Mouse (Mus musculus) heart, embryonic 12.5 days (tissue): Measurements from ENCODE around the gene Nop58. TPM values are rescaled to one million over a fixed set of nuclear protein-coding genes. Genes with fewer than 3 reads are reported as not detected.
"Not testable (repeated sequence)": the region's sequence is repeated elsewhere in the genome, so short reads cannot be mapped to it uniquely, and the experiment has no call there.

Source experiments
- ATAC-seq: fragments of 200-750 bp; cut with Nextera tagmentation; 2 replicates; pipeline ENCODE4 v1.8.0; 2017; ENCODE audit warnings: moderate TSS enrichment, moderate library complexity; ENCODE audit not compliant: insufficient number of reproducible peaks, low FRiP score
- H3K27ac ChIP-seq: fragments of 300-500 bp; sonication (generic); 2 replicates; pipeline ENCODE4 v1.5.1; 2016; ENCODE audit warnings: mild to moderate bottlenecking, moderate library complexity; ENCODE audit not compliant: poor library complexity, severe bottlenecking
- H3K27me3 ChIP-seq: fragments of 300-500 bp; sonication (generic); replicated peaks from 2 replicates; pipeline ENCODE4 v1.6.1; 2016; ENCODE audit warnings: mild to moderate bottlenecking, moderate library complexity
- H3K36me3 ChIP-seq: fragments of 300-500 bp; sonication (generic); 2 replicates; pipeline ENCODE4 v1.6.1; 2016; ENCODE audit warnings: mild to moderate bottlenecking, moderate library complexity
- H3K4me1 ChIP-seq: fragments of 300-500 bp; sonication (generic); replicated peaks from 2 replicates; pipeline ENCODE4 v1.6.1; 2016; ENCODE audit warnings: mild to moderate bottlenecking
- H3K4me2 ChIP-seq: fragments of 300-500 bp; sonication (generic); 2 replicates; pipeline ENCODE4 v1.6.1; 2016; ENCODE audit warnings: mild to moderate bottlenecking, moderate library complexity
- H3K4me3 ChIP-seq: fragments of 300-500 bp; sonication (generic); 2 replicates; pipeline ENCODE4 v1.5.1; 2016; ENCODE audit warnings: mild to moderate bottlenecking
- H3K9ac ChIP-seq: fragments of 300-500 bp; sonication (generic); 2 replicates; pipeline ENCODE4 v1.6.1; 2016; ENCODE audit warnings: mild to moderate bottlenecking, moderate library complexity
- H3K9me3 ChIP-seq: fragments of 300-500 bp; sonication (generic); replicated peaks from 2 replicates; pipeline ENCODE4 v1.6.1; 2016; ENCODE audit warnings: mild to moderate bottlenecking, moderate library complexity
- WGBS: fragments of 180-500 bp; shearing (Covaris S2); methylation state at CpG from one replicate; pipeline ENCODE4 v1.1.7; 2016; 5-methylcytosine and 5-hydroxymethylcytosine counted together
- polyA plus RNA-seq: library from polyadenylated mRNA; unstranded; fragments of >200 nt; fragmentation: Nextera tagmentation; extraction: Ambion mirVana; gene quantifications from 2 replicates; pipeline ENCODE4 v1.2.1, GENCODE M21; 2016

Gene Nop58
- 186 and 187 TPM in 2 replicates for polyA plus RNA-seq

- under 1% methylated on average over 49 of the region's 49 CpGs for WGBS
- no peaks in the 10 kb centered on the region for H3K9me3 ChIP-seq
- peak within 1 kb of the TSS; percentile 69 for H3K27ac ChIP-seq
Measured at GRCm38 (mm10) chr1:59684819-59685755, at the start of gene Nop58. Nop58 (plus strand) TSS chr1:59684971.

GRCm38 (mm10) chr1:59636349-59636748 is 48.4 kb upstream of the Nop58 start:
- 52% methylated on average over 1 of the region's 1 CpGs for WGBS
- Histone ChIP-seq H3K9me3 (no peaks in the 10 kb centered on the region), H3K27ac (no peak overlapping the region), H3K4me3 (no peak overlapping the region), H3K4me1 (peaks cover 11% of the 10 kb centered on the region), H3K4me2 (no peak overlapping the region), H3K9ac (no peak overlapping the region), H3K27me3 (no peaks in the 10 kb centered on the region), H3K36me3 (peaks cover 9% of the 10 kb centered on the region)
- ATAC-seq = no peak

More at GRCm38 (mm10) chr1:59684819-59685755, at the start of gene Nop58:
- peak within 1 kb of the TSS; percentile 95 for H3K4me2 ChIP-seq
- H3K36me3 ChIP-seq = peaks cover 7% of the 10 kb centered on the region
- H3K9ac ChIP-seq = peak within 1 kb of the TSS; percentile 74
- H3K4me1 ChIP-seq = peaks cover 21% of the 10 kb centered on the region
- H3K27me3 ChIP-seq = no peaks in the 10 kb centered on the region
- H3K4me3 ChIP-seq = peak within 1 kb of the TSS; percentile 64
- ATAC-seq = peak; percentile 95

- Histone ChIP-seq H3K4me3 (no peak overlapping the region), H3K9me3 (no peaks in the 10 kb centered on the region), H3K4me2 (no peak overlapping the region), H3K9ac (no peak overlapping the region), H3K36me3 (peaks cover 19% of the 10 kb centered on the region), H3K4me1 (peaks cover 10% of the 10 kb centered on the region), H3K27me3 (no peaks in the 10 kb centered on the region), H3K27ac (no peak overlapping the region)
- ATAC-seq = no peak
- 81% methylated on average over 3 of the region's 3 CpGs for WGBS
Measured at GRCm38 (mm10) chr1:59638371-59638770, 46.4 kb upstream of the Nop58 start.

- no peak overlapping the region for H3K27ac ChIP-seq
- WGBS = 48% methylated on average over 1 of the region's 1 CpGs
- H3K27me3 ChIP-seq = no peaks in the 10 kb centered on the region
- no peak overlapping the region for H3K4me2 ChIP-seq
- H3K9ac ChIP-seq = no peak overlapping the region
- no peaks in the 10 kb centered on the region for H3K9me3 ChIP-seq
- ATAC-seq = no peak
- H3K4me1 ChIP-seq = no peaks in the 10 kb centered on the region
- H3K36me3 ChIP-seq = peaks cover 30% of the 10 kb centered on the region
- no peak overlapping the region for H3K4me3 ChIP-seq
Measured at GRCm38 (mm10) chr1:59642488-59642887, 42.3 kb upstream of the Nop58 start.

GRCm38 (mm10) chr1:59646502-59646901 is 38.3 kb upstream of the Nop58 start:
- WGBS = 91% methylated on average over 2 of the region's 2 CpGs
- H3K4me2 ChIP-seq, ATAC-seq, H3K27ac ChIP-seq, H3K4me3 ChIP-seq, H3K9me3 ChIP-seq, H3K9ac ChIP-seq, H3K4me1 ChIP-seq, H3K27me3 ChIP-seq: not testable (repeated sequence)
- peaks cover 39% of the 10 kb centered on the region for H3K36me3 ChIP-seq

- Histone ChIP-seq H3K4me2 (no peak overlapping the region), H3K9me3 (no peaks in the 10 kb centered on the region), H3K27me3 (no peaks in the 10 kb centered on the region), H3K9ac (no peak overlapping the region), H3K4me3 (no peak overlapping the region), H3K27ac (no peak overlapping the region), H3K4me1 (no peaks in the 10 kb centered on the region), H3K36me3 (peaks cover 44% of the 10 kb centered on the region)
- WGBS = 80% methylated on average over 3 of the region's 3 CpGs
- no peak for ATAC-seq
Measured at GRCm38 (mm10) chr1:59651201-59651819, 33.5 kb upstream of the Nop58 start.

GRCm38 (mm10) chr1:59653243-59653911 is 31.4 kb upstream of the Nop58 start:
- Histone ChIP-seq H3K4me1 (no peaks in the 10 kb centered on the region), H3K4me3 (no peak overlapping the region), H3K27me3 (no peaks in the 10 kb centered on the region), H3K9me3 (no peaks in the 10 kb centered on the region), H3K36me3 (peaks cover 35% of the 10 kb centered on the region), H3K9ac (no peak overlapping the region), H3K27ac (no peak overlapping the region), H3K4me2 (no peak overlapping the region)
- no peak for ATAC-seq
- 94% methylated on average over 3 of the region's 3 CpGs for WGBS

GRCm38 (mm10) chr1:59656244-59657171 is 28.3 kb upstream of the Nop58 start:
- H3K4me3 ChIP-seq = no peak overlapping the region
- H3K27ac ChIP-seq = no peak overlapping the region
- H3K9me3 ChIP-seq = no peaks in the 10 kb centered on the region
- no peak overlapping the region for H3K4me2 ChIP-seq
- H3K36me3 ChIP-seq = peaks cover 23% of the 10 kb centered on the region
- H3K9ac ChIP-seq = no peak overlapping the region
- WGBS = 87% methylated on average over 7 of the region's 7 CpGs
- no peaks in the 10 kb centered on the region for H3K4me1 ChIP-seq
- no peak for ATAC-seq
- H3K27me3 ChIP-seq = no peaks in the 10 kb centered on the region

GRCm38 (mm10) chr1:59663456-59664135 is 21.2 kb upstream of the Nop58 start:
- no peaks in the 10 kb centered on the region for H3K27me3 ChIP-seq
- no peaks in the 10 kb centered on the region for H3K9me3 ChIP-seq
- H3K36me3 ChIP-seq = 0 out of 2 replicates have a peak, but pooled peaks cover 3% of the 10 kb centered on the region
- no peak for ATAC-seq
- H3K4me1 ChIP-seq = peaks cover 7% of the 10 kb centered on the region
- H3K27ac ChIP-seq = no peak overlapping the region
- WGBS = 81% methylated on average over 3 of the region's 3 CpGs
- H3K9ac ChIP-seq = no peak overlapping the region
- H3K4me2 ChIP-seq = no peak overlapping the region
- no peak overlapping the region for H3K4me3 ChIP-seq

- Histone ChIP-seq H3K4me2 (no peak overlapping the region), H3K9ac (no peak overlapping the region; the same call in 1 of the 2 replicates), H3K27ac (no peak overlapping the region), H3K36me3 (no peaks in the 10 kb centered on the region), H3K9me3 (no peaks in the 10 kb centered on the region), H3K4me1 (peaks cover 9% of the 10 kb centered on the region), H3K27me3 (no peaks in the 10 kb centered on the region), H3K4me3 (no peak overlapping the region)
- 84% methylated on average over 2 of the region's 2 CpGs for WGBS
- no peak for ATAC-seq
Measured at GRCm38 (mm10) chr1:59668871-59669270, 15.9 kb upstream of the Nop58 start.
